Mouse (Mus musculus) erythroblast, embryonic 14.5 days (primary cell): ENCODE results near the gene Sdc1.

Source experiments
- GATA1 ChIP-seq: IDR thresholded peaks from 2 replicates; pipeline ENCODE4 v1.6.1; 2012; ENCODE audit warnings: low read length, inconsistent platforms, mixed read lengths
- TAL1 ChIP-seq: IDR thresholded peaks from 3 replicates; pipeline ENCODE4 v1.6.1; 2012; ENCODE audit warnings: low read length, inconsistent platforms, mixed read lengths

GRCm38 (mm10) chr12:8811894-8812560, 40.9 kb downstream of the Sdc1 start:
- TF ChIP-seq GATA1 (no peak), TAL1 (no peak)
